ENCODE assay signal across 8 mouse cellular contexts in genomic region chr17:15826444-15826909, GRCm38 (mm10). TPM values are rescaled to one million over a fixed set of nuclear protein-coding genes. Genes with fewer than 3 reads are reported as not detected.
DNase-seq lines count a peak whose midpoint lies in the region; ATAC-seq and TF ChIP-seq lines count a peak whose summit lies in the region.

No protein-coding gene starts in this region.

- peak overlapping the region; percentile 82 for H3K4me2 ChIP-seq in forebrain, embryonic 14.5 days (ENCODE audit: low read length)
- H3K4me2 ChIP-seq in liver, postnatal 0 days (ENCODE audit: low read depth, low read length), result peak overlapping the region; percentile 77
- H3K4me2 ChIP-seq in neural tube, embryonic 13.5 days, result peak overlapping the region; percentile 90

- H3K4me1 ChIP-seq in forebrain, embryonic 14.5 days (ENCODE audit: control insufficient read depth, insufficient read depth, low read length), result peaks cover 23% of the 10 kb centered on the region
- H3K4me1 ChIP-seq in liver, postnatal 0 days (ENCODE audit: insufficient read depth), result peaks cover 27% of the 10 kb centered on the region
- peaks cover 55% of the 10 kb centered on the region for H3K4me1 ChIP-seq in neural tube, embryonic 13.5 days (replicated peaks)

- intact Hi-C loops in heart, postnatal 14 days (cut with DNase I), result no loop called here

- peak overlapping the region; percentile 94 for H3K27ac ChIP-seq in forebrain, embryonic 14.5 days (ENCODE audit: low read depth, low read length)
- H3K27ac ChIP-seq in liver, postnatal 0 days (ENCODE audit: low read depth), result peak overlapping the region; percentile 72
- H3K27ac ChIP-seq in neural tube, embryonic 13.5 days (replicated peaks), result peak overlapping the region; percentile 97

- H3K27me3 ChIP-seq in forebrain, embryonic 14.5 days (replicated peaks; ENCODE audit: control insufficient read depth, insufficient read depth, low read length), result no peaks in the 10 kb centered on the region
- peaks cover 66% of the 10 kb centered on the region for H3K27me3 ChIP-seq in liver, postnatal 0 days (ENCODE audit: insufficient read depth, low read length)
- no peaks in the 10 kb centered on the region for H3K27me3 ChIP-seq in neural tube, embryonic 13.5 days

- H3K36me3 ChIP-seq in forebrain, embryonic 14.5 days (ENCODE audit: control insufficient read depth, insufficient read depth, low read length), result no peaks in the 10 kb centered on the region
- no peaks in the 10 kb centered on the region for H3K36me3 ChIP-seq in liver, postnatal 0 days (replicated peaks; ENCODE audit: insufficient read depth, low read length)
- no peaks in the 10 kb centered on the region for H3K36me3 ChIP-seq in neural tube, embryonic 13.5 days

- no peak for TF ChIP-seq CTCF in liver, postnatal 0 days (IDR thresholded peaks at IDR 0.05; ENCODE audit: low read depth)

- 1% methylated on average over 31 of the region's 34 CpGs for WGBS in forebrain, embryonic 14.5 days
- 4% methylated on average over 34 of the region's 34 CpGs for WGBS in liver, postnatal 0 days (ENCODE audit: insufficient replicate concordance)
- WGBS in neural tube, embryonic 13.5 days, result under 1% methylated on average over 34 of the region's 34 CpGs

- H3K9ac ChIP-seq in forebrain, embryonic 14.5 days (ENCODE audit: low read length), result peak overlapping the region; percentile 98
- peak overlapping the region; percentile 56; the same call in 1 of the 2 replicates for H3K9ac ChIP-seq in liver, postnatal 0 days (replicated peaks)
- peak overlapping the region; percentile 99 for H3K9ac ChIP-seq in neural tube, embryonic 13.5 days

- peak; percentile 72 to 75 for DNase-seq in CD8-positive naive resting alpha-beta T cell, adult 2 months (ENCODE audit: low read depth in 2 of 2, low spot score in 2 of 2)
- DNase-seq in c-Kit-positive CD71-positive TER-119-positive erythroid progenitor cells, embryonic 14.5 days (ENCODE audit: low spot score), result peak; percentile 30
- peak; percentile 99 for DNase-seq in forebrain, embryonic 14.5 days (ENCODE audit: low spot score)
- peak; percentile 99 for DNase-seq in heart, postnatal 14 days
- peak; percentile 99 for DNase-seq in layer of hippocampus, adult 11-12 months (ENCODE audit: low spot score)
- peak; percentile 92 for DNase-seq in liver, postnatal 0 days
- DNase-seq in telencephalon, adult 2 months (ENCODE audit: low read depth, low spot score), result peak; percentile 97

- H3K9me3 ChIP-seq in forebrain, embryonic 14.5 days (replicated peaks; ENCODE audit: control insufficient read depth, low read length), result no peaks in the 10 kb centered on the region
- no peaks in the 10 kb centered on the region for H3K9me3 ChIP-seq in liver, postnatal 0 days (ENCODE audit: low read length)
- H3K9me3 ChIP-seq in neural tube, embryonic 13.5 days, result no peaks in the 10 kb centered on the region

- no peak for TF ChIP-seq EP300 in liver, postnatal 0 days (IDR thresholded peaks at IDR 0.05; ENCODE audit: low read depth)

- peak overlapping the region; percentile 97 for H3K4me3 ChIP-seq in forebrain, embryonic 14.5 days (ENCODE audit: low read depth, low read length)
- H3K4me3 ChIP-seq in liver, postnatal 0 days (ENCODE audit: low read depth, low read length), result peak overlapping the region; percentile 65
- peak overlapping the region; percentile 98 for H3K4me3 ChIP-seq in neural tube, embryonic 13.5 days

- ATAC-seq in forebrain, embryonic 14.5 days, result peak; percentile 92
- ATAC-seq in liver, postnatal 0 days, result peak; percentile 93
- ATAC-seq in neural tube, embryonic 13.5 days (ENCODE audit: low read depth), result peak; percentile 91

RNA-seq across cellular contexts. Expression of gene Rgmb, which starts 4.4 kb away (rescaled TPM):
- 46.5 and 51.1 TPM in 2 replicates for polyA plus RNA-seq in forebrain, embryonic 14.5 days (2014; fragmentation: Nextera tagmentation; extraction: Ambion mirVana)
- total RNA-seq in heart, postnatal 14 days (2021), result 10 to 100 TPM; 26.4 to 28.8 TPM
- polyA plus RNA-seq in liver, postnatal 0 days (2015; fragmentation: Nextera tagmentation; extraction: Ambion mirVana), result 1.3 and 1.6 TPM in 2 replicates
- polyA plus RNA-seq in neural tube, embryonic 13.5 days (2015; fragmentation: Nextera tagmentation; extraction: Ambion mirVana), result 88.9 and 89.6 TPM in 2 replicates

Comparison
In these comparisons a context has a peak if more than half of its experiments do, and no peak if none do; other contexts are left out.
1. Peak in every context shown above with its lines: DNase-seq, ATAC-seq, H3K4me3 ChIP-seq and H3K27ac ChIP-seq.
2. DNase-seq: peak in every context shown above with its lines; median percentile 99 in forebrain, embryonic 14.5 days; 99 in heart, postnatal 14 days; 99 in layer of hippocampus, adult 11-12 months; 97 in telencephalon, adult 2 months; 92 in liver, postnatal 0 days; 74 in CD8-positive naive resting alpha-beta T cell, adult 2 months; 30 in c-Kit-positive CD71-positive TER-119-positive erythroid progenitor cells, embryonic 14.5 days.
3. RNA of gene Rgmb, which starts 4.4 kb away (polyA plus RNA-seq): 88.9 to 89.6 TPM in neural tube, embryonic 13.5 days and 46.5 to 51.1 TPM in forebrain, embryonic 14.5 days; 1.3 to 1.6 TPM in liver, postnatal 0 days; every median in the first group is over 10 times any median in the second.